Mouse (Mus musculus): ENCODE results near the gene Bcar3.

DNA sequence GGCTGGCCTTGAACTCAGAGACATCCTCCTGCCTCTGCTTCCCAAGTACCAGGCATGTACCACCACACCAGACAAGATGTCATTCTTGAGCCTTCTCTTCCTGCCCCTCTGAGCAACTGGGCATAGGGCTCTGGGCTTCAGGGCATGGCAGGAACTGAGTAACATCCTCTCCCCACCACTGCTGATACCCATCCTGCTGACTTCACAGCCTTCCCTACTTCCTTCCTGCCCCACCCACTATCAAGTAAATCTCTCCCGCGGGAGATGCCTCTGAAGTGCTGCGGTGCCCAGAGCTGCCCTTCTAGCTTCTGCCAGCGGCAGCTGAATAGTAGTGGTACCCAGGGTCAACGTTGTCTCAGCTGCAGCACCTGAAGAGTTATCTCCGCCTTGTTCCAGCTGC, 84.7 kb downstream of the Bcar3 start:
- no peak for TF ChIP-seq CTCF (IDR thresholded peaks at IDR 0.05; ENCODE audit: borderline replicate concordance, insufficient read depth, low read depth, low read length)
- no peak for TF ChIP-seq POLR2A (IDR thresholded peaks at IDR 0.05; ENCODE audit: borderline replicate concordance, insufficient read depth, low read length)

All from cerebellum, adult 2 months (tissue).